Mouse (Mus musculus): ENCODE results near the gene Prkn. TPM values are rescaled to one million over a fixed set of nuclear protein-coding genes. Genes with fewer than 3 reads are reported as not detected.

Gene Prkn
- total and polyA plus RNA-seq, 2 experiments = 2.5 to 8.9 TPM

GRCm38 (mm10) chr17:11514032-11514761 lies 674.0 kb downstream of the Prkn start:
- 49% methylated on average over 8 of the region's 8 CpGs for WGBS
- Histone ChIP-seq H3K36me3 (ENCODE audit: control insufficient read depth, insufficient read depth, low read length) (no peaks in the 10 kb centered on the region), H3K27ac (replicated peaks; ENCODE audit: insufficient read depth, low read depth, low read length) (no peak overlapping the region), H3K79me2 (ENCODE audit: control insufficient read depth, insufficient read depth, low read length) (no peaks in the 10 kb centered on the region), H3K9ac (ENCODE audit: low read depth, low read length) (no peak overlapping the region), H3K4me1 (ENCODE audit: control insufficient read depth, insufficient read depth, low read length) (no peaks in the 10 kb centered on the region), H3K27me3 (ENCODE audit: control insufficient read depth, insufficient read depth, low read length) (no peaks in the 10 kb centered on the region), H3K4me3 (ENCODE audit: insufficient read depth, low read depth, low read length) (no peak overlapping the region)
- TF ChIP-seq POLR2A (IDR thresholded peaks at IDR 0.05; ENCODE audit: extremely low read depth, insufficient read depth, low read length) (no peak), CTCF (IDR thresholded peaks at IDR 0.05; ENCODE audit: low read depth, low read length) (no peak)
- DNase-seq (ENCODE audit: extremely low read depth, low read depth, low spot score) = peak; percentile 8

DNA sequence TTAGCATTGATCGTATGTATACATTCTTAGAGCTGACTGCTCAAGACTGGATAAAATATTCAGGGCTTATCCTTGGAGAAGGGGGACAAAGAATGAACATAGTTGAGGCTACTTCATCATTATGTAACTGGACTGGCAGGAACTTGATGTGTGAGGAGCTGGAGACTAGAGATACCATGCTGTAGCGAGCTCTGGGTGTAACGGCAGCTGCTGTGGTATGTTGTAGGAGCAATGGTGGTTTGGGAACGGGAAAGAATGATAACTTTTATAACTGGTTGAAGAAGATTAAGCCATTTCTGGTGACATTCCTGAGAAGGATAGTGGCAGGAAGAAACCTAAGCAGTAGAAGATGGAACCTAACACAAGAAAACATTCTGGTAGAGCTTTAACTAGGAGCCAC lies 675.4 kb downstream of the Prkn start:
- H3K9ac ChIP-seq (ENCODE audit: low read depth, low read length) = no peak overlapping the region
- no peak for DNase-seq (ENCODE audit: extremely low read depth, low read depth, low spot score)
- WGBS = 82% methylated on average over 4 of the region's 4 CpGs

DNA sequence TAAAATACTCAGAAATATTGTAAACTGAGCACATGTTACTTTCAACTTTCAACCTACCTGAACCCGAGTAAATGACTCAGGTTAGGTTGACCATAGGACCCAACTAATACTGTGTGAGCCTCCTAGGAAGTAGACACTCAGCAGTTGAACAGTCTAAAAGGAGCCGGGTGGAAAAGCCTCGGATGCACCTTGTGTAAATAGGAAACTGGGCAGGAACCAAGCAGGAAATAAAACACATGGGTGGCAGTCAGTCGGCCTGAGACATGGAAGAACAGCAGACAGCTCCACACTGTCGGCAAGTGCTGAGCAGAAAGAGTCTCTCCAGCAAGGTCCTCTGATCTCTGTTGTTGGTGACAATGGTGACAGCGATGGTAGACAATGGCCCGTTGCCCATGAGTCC lies 676.0 kb downstream of the Prkn start:
- 75% methylated on average over 7 of the region's 7 CpGs for WGBS
- TF ChIP-seq POLR2A (IDR thresholded peaks at IDR 0.05; ENCODE audit: extremely low read depth, insufficient read depth, low read length) (no peak), CTCF (IDR thresholded peaks at IDR 0.05; ENCODE audit: low read depth, low read length) (no peak)
- H3K4me1 ChIP-seq (ENCODE audit: control insufficient read depth, insufficient read depth, low read length) = no peaks in the 10 kb centered on the region
- H3K4me3 ChIP-seq (ENCODE audit: insufficient read depth, low read depth, low read length) = no peak overlapping the region
- no peak for DNase-seq (ENCODE audit: extremely low read depth, low read depth, low spot score)
- no peaks in the 10 kb centered on the region for H3K27me3 ChIP-seq (ENCODE audit: control insufficient read depth, insufficient read depth, low read length)
- H3K36me3 ChIP-seq (ENCODE audit: control insufficient read depth, insufficient read depth, low read length) = no peaks in the 10 kb centered on the region
- no peak overlapping the region for H3K27ac ChIP-seq (replicated peaks; ENCODE audit: insufficient read depth, low read depth, low read length)
- H3K79me2 ChIP-seq (ENCODE audit: control insufficient read depth, insufficient read depth, low read length) = no peaks in the 10 kb centered on the region
- H3K9ac ChIP-seq (ENCODE audit: low read depth, low read length) = no peak overlapping the region

More for the DNA sequence above, 675.4 kb downstream of the Prkn start:
- no peaks in the 10 kb centered on the region for H3K4me1 ChIP-seq (ENCODE audit: control insufficient read depth, insufficient read depth, low read length)
- H3K27ac ChIP-seq (replicated peaks; ENCODE audit: insufficient read depth, low read depth, low read length) = no peak overlapping the region
- H3K27me3 ChIP-seq (ENCODE audit: control insufficient read depth, insufficient read depth, low read length) = no peaks in the 10 kb centered on the region
- no peaks in the 10 kb centered on the region for H3K79me2 ChIP-seq (ENCODE audit: control insufficient read depth, insufficient read depth, low read length)
- no peaks in the 10 kb centered on the region for H3K36me3 ChIP-seq (ENCODE audit: control insufficient read depth, insufficient read depth, low read length)
- no peak overlapping the region for H3K4me3 ChIP-seq (ENCODE audit: insufficient read depth, low read depth, low read length)
- no peak for TF ChIP-seq CTCF (IDR thresholded peaks at IDR 0.05; ENCODE audit: low read depth, low read length)
- TF ChIP-seq POLR2A (IDR thresholded peaks at IDR 0.05; ENCODE audit: extremely low read depth, insufficient read depth, low read length) = no peak

GRCm38 (mm10) chr17:11532066-11532465 lies 691.9 kb downstream of the Prkn start:
- Histone ChIP-seq H3K4me3 (ENCODE audit: insufficient read depth, low read depth, low read length) (no peak overlapping the region), H3K36me3 (ENCODE audit: control insufficient read depth, insufficient read depth, low read length) (no peaks in the 10 kb centered on the region), H3K9ac (ENCODE audit: low read depth, low read length) (no peak overlapping the region), H3K27ac (replicated peaks; ENCODE audit: insufficient read depth, low read depth, low read length) (no peak overlapping the region), H3K79me2 (ENCODE audit: control insufficient read depth, insufficient read depth, low read length) (no peaks in the 10 kb centered on the region), H3K27me3 (ENCODE audit: control insufficient read depth, insufficient read depth, low read length) (no peaks in the 10 kb centered on the region), H3K4me1 (ENCODE audit: control insufficient read depth, insufficient read depth, low read length) (no peaks in the 10 kb centered on the region)
- TF ChIP-seq CTCF (IDR thresholded peaks at IDR 0.05; ENCODE audit: low read depth, low read length) = no peak
- no peak for TF ChIP-seq POLR2A (IDR thresholded peaks at IDR 0.05; ENCODE audit: extremely low read depth, insufficient read depth, low read length)
- 57% methylated on average over 3 of the region's 3 CpGs for WGBS
- no peak for DNase-seq (ENCODE audit: extremely low read depth, low read depth, low spot score)

DNA sequence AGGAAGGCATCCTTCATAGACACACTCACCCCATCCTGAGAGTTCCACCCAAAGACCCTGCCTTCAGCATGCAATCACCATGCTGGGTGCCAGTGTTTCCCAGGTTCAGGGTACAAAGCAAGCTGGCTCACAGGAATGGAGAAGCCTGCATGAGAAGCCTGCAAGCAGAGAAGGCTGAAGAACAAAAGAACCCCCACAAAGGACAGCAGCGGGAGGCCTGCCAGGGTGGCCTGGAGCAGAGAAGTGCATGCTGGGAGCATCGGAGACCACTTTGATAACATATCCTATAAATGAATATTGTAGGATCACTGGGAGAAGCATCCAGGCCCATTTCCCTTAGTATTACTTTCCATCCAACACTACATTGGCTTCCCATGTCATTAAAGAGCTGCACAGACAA lies 692.6 kb downstream of the Prkn start:
- no peak overlapping the region for H3K27ac ChIP-seq (replicated peaks; ENCODE audit: insufficient read depth, low read depth, low read length)
- WGBS = 55% methylated on average over 2 of the region's 2 CpGs
- no peak for DNase-seq (ENCODE audit: extremely low read depth, low read depth, low spot score)

DNA sequence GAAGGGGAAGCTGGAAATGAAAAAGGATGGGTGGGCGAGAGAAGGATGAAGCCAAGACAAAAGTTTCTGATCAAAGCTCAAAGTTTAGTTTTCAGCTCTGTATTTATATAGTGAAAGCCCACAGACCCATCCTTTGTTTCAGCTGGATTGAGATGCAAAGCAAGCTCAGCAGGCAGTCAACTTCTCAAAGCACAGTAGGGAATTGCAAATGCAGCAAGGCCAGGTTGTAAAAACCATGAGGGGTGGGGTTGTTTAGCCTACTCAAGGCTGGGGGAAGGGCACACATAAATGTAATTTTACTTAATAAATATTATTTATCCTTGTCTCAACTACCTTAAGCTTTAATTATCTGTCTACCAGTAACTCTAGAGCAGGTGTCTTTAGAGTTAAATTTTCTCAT lies 693.7 kb downstream of the Prkn start:
- no peak overlapping the region for H3K9ac ChIP-seq (ENCODE audit: low read depth, low read length)
- WGBS = 63% methylated on average over 1 of the region's 1 CpGs
- no peaks in the 10 kb centered on the region for H3K36me3 ChIP-seq (ENCODE audit: control insufficient read depth, insufficient read depth, low read length)
- no peak overlapping the region for H3K27ac ChIP-seq (replicated peaks; ENCODE audit: insufficient read depth, low read depth, low read length)
- H3K79me2 ChIP-seq (ENCODE audit: control insufficient read depth, insufficient read depth, low read length) = no peaks in the 10 kb centered on the region
- no peak for DNase-seq (ENCODE audit: extremely low read depth, low read depth, low spot score)
- H3K27me3 ChIP-seq (ENCODE audit: control insufficient read depth, insufficient read depth, low read length) = no peaks in the 10 kb centered on the region
- no peaks in the 10 kb centered on the region for H3K4me1 ChIP-seq (ENCODE audit: control insufficient read depth, insufficient read depth, low read length)
- TF ChIP-seq POLR2A (IDR thresholded peaks at IDR 0.05; ENCODE audit: extremely low read depth, insufficient read depth, low read length) (no peak), CTCF (IDR thresholded peaks at IDR 0.05; ENCODE audit: low read depth, low read length) (no peak)
- no peak overlapping the region for H3K4me3 ChIP-seq (ENCODE audit: insufficient read depth, low read depth, low read length)

More for the DNA sequence above, 692.6 kb downstream of the Prkn start:
- TF ChIP-seq POLR2A (IDR thresholded peaks at IDR 0.05; ENCODE audit: extremely low read depth, insufficient read depth, low read length) (no peak), CTCF (IDR thresholded peaks at IDR 0.05; ENCODE audit: low read depth, low read length) (no peak)
- Histone ChIP-seq H3K79me2 (ENCODE audit: control insufficient read depth, insufficient read depth, low read length) (no peaks in the 10 kb centered on the region), H3K4me3 (ENCODE audit: insufficient read depth, low read depth, low read length) (no peak overlapping the region), H3K4me1 (ENCODE audit: control insufficient read depth, insufficient read depth, low read length) (no peaks in the 10 kb centered on the region), H3K27me3 (ENCODE audit: control insufficient read depth, insufficient read depth, low read length) (no peaks in the 10 kb centered on the region), H3K9ac (ENCODE audit: low read depth, low read length) (no peak overlapping the region), H3K36me3 (ENCODE audit: control insufficient read depth, insufficient read depth, low read length) (no peaks in the 10 kb centered on the region)

Data from liver, adult 2 months (tissue).